Mouse (Mus musculus) liver, postnatal 0 days (tissue): ENCODE measurements at regions not wholly inside any gene's neighbourhood (a gene's known extent, or its start where the extent isn't known, plus 50 kb on each side); places are given as distances from the start of the nearest gene placed in this dataset.

ENCODE experiments used
- CTCF ChIP-seq: sonication (generic); IDR thresholded peaks from 2 replicates; pipeline ENCODE4 v1.5.1; 2016; ENCODE audit warnings: antibody characterized with exemption, low read depth
- EP300 ChIP-seq: IDR thresholded peaks from 2 replicates; pipeline ENCODE4 v1.6.1; 2016; ENCODE audit warnings: antibody characterized with exemption, low read depth, mild to moderate bottlenecking

DNA sequence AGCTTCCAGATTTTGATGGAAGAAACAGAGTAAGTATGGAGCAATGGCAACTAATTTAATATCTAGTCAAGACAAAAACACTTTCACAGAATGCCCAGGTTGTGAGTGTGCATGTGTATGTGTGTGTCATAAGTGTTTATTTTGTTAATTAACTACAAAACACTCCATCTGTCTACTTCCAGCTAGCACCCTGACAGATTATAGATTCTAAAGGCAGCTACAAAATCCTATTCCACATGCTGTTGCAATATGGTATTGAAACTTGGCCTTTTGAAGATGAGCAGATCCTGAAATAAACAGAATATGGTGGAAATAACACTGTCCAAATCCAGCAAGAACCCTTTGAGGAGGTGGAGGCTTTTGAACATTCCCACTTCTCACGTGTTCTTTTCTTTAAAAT lies 1356.9 kb downstream of the Defb40 start:
- TF ChIP-seq EP300 (no peak), CTCF (no peak)
